Mouse (Mus musculus) lung, postnatal 0 days (tissue): ENCODE measurements at regions not wholly inside any gene's neighbourhood (a gene's known extent, or its start where the extent isn't known, plus 50 kb on each side); places are given as distances from the start of the nearest gene placed in this dataset.

Source experiments
- CTCF ChIP-seq: IDR thresholded peaks from 2 replicates; pipeline ENCODE4 v1.5.1; 2016; ENCODE audit warnings: antibody characterized with exemption, mild to moderate bottlenecking
- EP300 ChIP-seq: IDR thresholded peaks from 2 replicates; pipeline ENCODE4 v1.6.1; 2016; ENCODE audit warnings: antibody characterized with exemption, mild to moderate bottlenecking, control low read depth

DNA sequence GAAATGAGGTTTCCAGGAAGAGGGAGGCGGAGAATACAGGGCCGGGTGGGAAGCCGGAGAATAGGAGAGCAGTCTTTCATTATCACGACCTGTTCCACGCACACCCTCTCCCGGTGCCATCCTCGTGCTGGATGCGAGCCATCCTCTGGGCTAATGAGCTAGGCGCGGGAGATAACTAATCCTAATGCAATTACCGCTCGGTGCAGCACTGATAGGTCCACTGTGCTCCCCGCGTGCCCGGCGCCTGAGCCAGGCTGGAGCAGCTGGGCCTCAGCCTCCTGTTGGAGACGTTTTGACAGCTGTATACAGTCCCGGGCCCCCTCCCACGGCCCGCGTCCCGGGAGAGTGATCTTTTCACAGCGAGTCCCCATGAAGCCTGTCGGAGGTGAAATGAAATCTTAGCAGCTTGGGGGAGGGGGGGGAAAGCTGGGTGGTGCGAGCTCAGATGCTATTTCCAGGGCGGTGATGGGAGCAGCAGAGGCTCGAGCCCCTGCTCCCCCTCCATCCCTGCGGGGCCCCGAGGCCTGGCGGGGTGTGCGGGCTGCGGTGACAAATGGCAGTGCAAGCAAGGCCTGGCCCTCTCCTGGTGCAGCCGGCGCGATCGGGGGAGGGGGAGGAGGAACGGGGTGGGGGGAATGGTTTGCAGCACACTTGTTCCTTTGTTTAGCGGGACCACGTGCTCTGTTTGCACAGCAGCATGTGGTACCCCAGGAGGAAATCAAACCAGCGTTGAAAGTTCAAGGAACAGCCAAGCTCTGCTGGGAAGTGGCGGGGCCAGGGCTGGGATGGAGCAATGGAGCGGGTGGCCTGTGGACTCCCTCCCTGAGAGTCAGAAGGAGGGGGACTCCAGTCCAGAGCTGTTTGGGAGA is 233.6 kb downstream of the Sorl1 start:
- TF ChIP-seq CTCF (peak; percentile 8; the same call in 1 of the 2 replicates), EP300 (no peak)
